Mouse (Mus musculus) spleen, adult 18-20 months (tissue): Measurements from ENCODE around the gene Suds3.

ENCODE experiments used
- DNase-seq, 2 experiments: peaks; one replicate each; pipeline ENCODE4 v3.0.0; 2022; ENCODE audit warnings: mixed read lengths in 2 of 2

Suds3 gene

GRCm38 (mm10) chr5:117111064-117111773 is 4.7 kb downstream of the Suds3 start:
- no peak for DNase-seq

GRCm38 (mm10) chr5:117109522-117109921 is 6.4 kb downstream of the Suds3 start:
- peak in 1 of 2 experiments; percentile 38 for DNase-seq

GRCm38 (mm10) chr5:117108731-117109130 is 7.2 kb downstream of the Suds3 start:
- no peak for DNase-seq

- no peak for DNase-seq
These were observed 7.6 kb downstream of the Suds3 start for GRCm38 (mm10) chr5:117108292-117108691.

GRCm38 (mm10) chr5:117105761-117106160 is 10.2 kb downstream of the Suds3 start:
- DNase-seq = no peak

- no peak for DNase-seq
These were observed 11.6 kb downstream of the Suds3 start for GRCm38 (mm10) chr5:117104329-117104728.

GRCm38 (mm10) chr5:117103194-117103929 is 12.6 kb downstream of the Suds3 start:
- no peak for DNase-seq

- no peak for DNase-seq
These were observed 16.2 kb downstream of the Suds3 start for GRCm38 (mm10) chr5:117099742-117100141.

- DNase-seq = no peak
These were observed 16.9 kb downstream of the Suds3 start for GRCm38 (mm10) chr5:117099008-117099407.

GRCm38 (mm10) chr5:117096716-117097115 is 19.2 kb downstream of the Suds3 start:
- peak in 1 of 2 experiments; percentile 47 for DNase-seq

- DNase-seq = no peak
These were observed 21.5 kb downstream of the Suds3 start for GRCm38 (mm10) chr5:117094431-117094830.

GRCm38 (mm10) chr5:117089786-117090185 is 26.1 kb downstream of the Suds3 start:
- no peak for DNase-seq

- no peak for DNase-seq
These were observed 26.8 kb downstream of the Suds3 start for GRCm38 (mm10) chr5:117089147-117089546.

- no peak for DNase-seq
These were observed 28.2 kb downstream of the Suds3 start for GRCm38 (mm10) chr5:117087718-117088117.

- DNase-seq = peak in 1 of 2 experiments; percentile 5
These were observed 46.4 kb downstream of the Suds3 start for GRCm38 (mm10) chr5:117069498-117069894.

GRCm38 (mm10) chr5:117068808-117069497 is 47.0 kb downstream of the Suds3 start:
- DNase-seq = no peak

GRCm38 (mm10) chr5:117068181-117068580 is 47.7 kb downstream of the Suds3 start:
- peak in 1 of 2 experiments; percentile 14 for DNase-seq

GRCm38 (mm10) chr5:117061251-117061650 is 54.7 kb downstream of the Suds3 start:
- no peak for DNase-seq

GRCm38 (mm10) chr5:117060484-117061130 is 55.3 kb downstream of the Suds3 start:
- no peak for DNase-seq

- no peak for DNase-seq
These were observed 66.0 kb downstream of the Suds3 start for GRCm38 (mm10) chr5:117049940-117050339.

GRCm38 (mm10) chr5:117045101-117045500 is 70.8 kb downstream of the Suds3 start:
- DNase-seq = no peak

GRCm38 (mm10) chr5:117042661-117043060 is 73.3 kb downstream of the Suds3 start:
- no peak for DNase-seq
